Mouse (Mus musculus) neural tube, embryonic 14.5 days (tissue): ENCODE results near the gene Rbms2. TPM values are rescaled to one million over a fixed set of nuclear protein-coding genes. Genes with fewer than 3 reads are reported as not detected.
"Not testable (repeated sequence)": the region's sequence is repeated elsewhere in the genome, so short reads cannot be mapped to it uniquely, and the experiment has no call there.

Experiments used
- ATAC-seq: fragments of 200-750 bp; cut with Nextera tagmentation; 2 replicates; pipeline ENCODE4 v1.8.0; 2017; ENCODE audit warnings: low read depth, mild to moderate bottlenecking, moderate TSS enrichment, moderate library complexity
- H3K27ac ChIP-seq: fragments of 300-500 bp; sonication (generic); 2 replicates; pipeline ENCODE4 v1.5.1; 2014; ENCODE audit warnings: low read depth, mild to moderate bottlenecking, control low read depth, low read length, moderate library complexity, mixed read lengths
- H3K27me3 ChIP-seq: fragments of 300-500 bp; sonication (generic); 2 replicates; pipeline ENCODE4 v1.6.1; 2014; ENCODE audit warnings: low read length; ENCODE audit not compliant: control insufficient read depth, insufficient read depth
- H3K36me3 ChIP-seq: fragments of 300-500 bp; sonication (generic); 2 replicates; pipeline ENCODE4 v1.6.1; 2014; ENCODE audit warnings: low read length, mixed read lengths; ENCODE audit not compliant: control insufficient read depth, insufficient read depth
- H3K4me1 ChIP-seq: fragments of 300-500 bp; sonication (generic); 2 replicates; pipeline ENCODE4 v1.6.1; 2014; ENCODE audit warnings: low read length; ENCODE audit not compliant: control insufficient read depth, insufficient read depth
- H3K4me2 ChIP-seq: fragments of 300-500 bp; sonication (generic); 2 replicates; pipeline ENCODE4 v1.6.1; 2014; ENCODE audit warnings: mild to moderate bottlenecking, low read depth, low read length, control low read depth
- H3K4me3 ChIP-seq: fragments of 300-500 bp; sonication (generic); 2 replicates; pipeline ENCODE4 v1.5.1; 2014; ENCODE audit warnings: low read depth, low read length, control low read depth, mixed read lengths
- H3K9ac ChIP-seq: fragments of 300-500 bp; sonication (generic); replicated peaks from 2 replicates; pipeline ENCODE4 v1.6.1; 2014; ENCODE audit warnings: low read depth, mild to moderate bottlenecking, control low read depth, low read length, mixed read lengths
- H3K9me3 ChIP-seq: fragments of 300-500 bp; sonication (generic); 2 replicates; pipeline ENCODE4 v1.6.1; 2016; ENCODE audit warnings: low read length; ENCODE audit not compliant: control insufficient read depth
- WGBS: fragments of 180-500 bp; shearing (Covaris S2); extraction: QIAGEN DNeasy Blood & Tissue Kit; methylation state at CpG from one replicate; pipeline ENCODE4 v1.1.7; 2014; 5-methylcytosine and 5-hydroxymethylcytosine counted together
- polyA plus RNA-seq: library from polyadenylated mRNA; unstranded; fragments of >200 nt; fragmentation: Nextera tagmentation; extraction: Ambion mirVana; gene quantifications from 2 replicates; pipeline ENCODE4 v1.2.1, GENCODE M21; 2014

Rbms2 gene
- polyA plus RNA-seq, 1 experiment from 2014 or later, result 4.7 TPM

DNA sequence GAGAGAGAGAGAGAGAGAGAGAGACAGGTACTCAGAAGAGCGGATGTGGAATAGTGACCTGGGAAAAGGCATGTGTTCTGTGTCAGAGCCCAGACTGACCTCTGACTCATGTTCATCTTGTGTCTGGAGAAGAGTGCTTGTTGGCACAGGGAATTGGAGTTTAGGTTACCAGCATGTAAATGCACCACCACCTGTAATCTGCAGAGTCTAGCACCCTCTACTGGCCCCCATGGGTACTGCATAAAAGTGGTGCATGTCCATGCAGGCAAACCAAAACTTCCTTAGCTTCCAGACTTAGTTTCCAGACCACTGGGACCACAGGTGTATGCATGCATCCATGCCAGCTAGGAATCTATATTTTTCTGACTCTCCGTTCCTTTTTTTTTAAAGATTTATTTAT is 5.9 kb upstream of the Rbms2 start:
- H3K27me3 ChIP-seq, result no peaks in the 10 kb centered on the region
- no peak overlapping the region for H3K4me2 ChIP-seq
- no peaks in the 10 kb centered on the region for H3K36me3 ChIP-seq
- no peak overlapping the region for H3K4me3 ChIP-seq
- no peak; the same call in 1 of the 2 replicates for ATAC-seq
- H3K9me3 ChIP-seq, result no peaks in the 10 kb centered on the region
- no peaks in the 10 kb centered on the region for H3K4me1 ChIP-seq
- WGBS, result 71% methylated on average over 2 of the region's 2 CpGs
- H3K9ac ChIP-seq, result no peak overlapping the region
- H3K27ac ChIP-seq, result no peak overlapping the region

DNA sequence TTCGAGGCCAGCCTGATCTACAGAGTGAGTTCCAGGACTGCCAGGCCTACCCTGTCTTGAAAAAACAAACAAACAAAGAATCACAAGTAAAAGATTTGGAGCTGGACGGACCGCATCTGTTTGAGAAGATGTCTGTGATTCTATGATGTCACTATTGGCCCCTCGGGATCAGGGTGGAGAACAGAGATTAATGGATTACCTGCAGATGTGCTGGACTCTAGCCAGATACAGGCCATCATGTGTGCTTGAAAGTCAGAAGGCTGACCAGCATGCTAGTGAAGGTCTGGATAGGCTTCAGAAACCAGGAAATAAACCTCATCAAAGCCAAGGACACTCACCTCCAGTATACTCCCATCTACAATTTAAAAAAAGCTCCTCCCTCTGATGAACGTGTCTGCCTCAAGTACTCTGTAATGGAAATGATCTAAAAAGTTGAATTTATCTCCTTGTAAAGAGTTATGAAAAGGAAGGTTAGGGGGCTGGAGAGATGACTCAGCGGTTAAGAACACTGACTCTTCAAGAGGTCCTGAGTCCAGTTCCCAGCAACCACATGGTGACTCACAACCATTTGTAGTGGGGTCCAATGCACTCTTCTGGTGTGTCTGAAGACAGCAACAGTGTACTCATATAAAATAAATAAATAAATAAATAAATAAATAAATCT is 5.3 kb upstream of the Rbms2 start:
- no peak overlapping the region for H3K27ac ChIP-seq
- H3K4me2 ChIP-seq, result no peak overlapping the region
- H3K9ac ChIP-seq, result no peak overlapping the region
- WGBS, result 71% methylated on average over 6 of the region's 6 CpGs
- H3K9me3 ChIP-seq, result no peaks in the 10 kb centered on the region
- ATAC-seq, result no peak
- H3K4me1 ChIP-seq, result no peaks in the 10 kb centered on the region
- no peaks in the 10 kb centered on the region for H3K27me3 ChIP-seq
- no peak overlapping the region for H3K4me3 ChIP-seq
- H3K36me3 ChIP-seq, result no peaks in the 10 kb centered on the region

DNA sequence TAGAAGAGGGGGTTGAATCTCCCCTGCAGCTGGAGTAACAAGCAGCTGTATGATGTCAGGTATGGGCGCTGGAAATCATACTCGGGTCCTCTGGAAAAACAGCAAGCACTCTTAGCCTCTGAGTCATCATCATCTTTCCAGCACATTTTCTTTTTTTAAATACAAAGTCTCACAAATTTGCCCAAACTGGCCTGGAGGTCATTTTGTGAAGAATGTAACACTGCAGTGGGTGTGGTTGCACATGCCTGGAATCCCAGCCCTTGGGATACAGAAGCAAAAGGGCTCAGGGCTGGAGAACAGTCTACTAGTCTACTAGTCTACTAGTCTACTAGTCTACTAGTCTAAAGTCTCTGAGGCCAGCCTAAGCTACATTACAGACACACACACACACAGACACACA is 4.2 kb upstream of the Rbms2 start:
- 89% methylated on average over 2 of the region's 2 CpGs for WGBS
- ATAC-seq, result no peak

DNA sequence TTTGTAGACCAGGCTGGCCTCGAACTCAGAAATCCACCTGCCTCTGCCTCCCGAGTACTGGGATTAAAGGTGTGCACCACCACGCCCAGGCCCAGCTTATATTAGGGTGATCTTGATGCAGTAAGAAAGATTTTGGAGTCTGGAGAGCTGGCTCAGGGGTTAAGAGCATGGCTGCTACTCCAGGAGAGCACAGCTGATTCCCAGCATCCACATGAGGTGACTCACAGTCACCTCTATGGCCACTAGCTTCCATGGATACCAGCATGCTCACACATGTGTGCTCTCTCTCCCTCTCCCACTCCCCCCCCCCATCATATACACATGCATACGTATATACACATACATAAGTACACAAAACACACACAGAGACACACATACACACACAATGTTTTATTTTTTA is 2.8 kb downstream of the Rbms2 start:
- H3K27ac ChIP-seq, result no peak overlapping the region
- H3K9me3 ChIP-seq, result no peaks in the 10 kb centered on the region
- H3K4me1 ChIP-seq, result peaks cover 7% of the 10 kb centered on the region; the same call in 1 of the 2 replicates
- H3K4me3 ChIP-seq, result no peak overlapping the region
- no peaks in the 10 kb centered on the region for H3K36me3 ChIP-seq
- no peak for ATAC-seq
- 89% methylated on average over 4 of the region's 4 CpGs for WGBS
- H3K9ac ChIP-seq, result no peak overlapping the region
- no peaks in the 10 kb centered on the region for H3K27me3 ChIP-seq
- H3K4me2 ChIP-seq, result no peak overlapping the region

More for the DNA sequence above, 4.2 kb upstream of the Rbms2 start:
- no peaks in the 10 kb centered on the region for H3K27me3 ChIP-seq
- no peaks in the 10 kb centered on the region for H3K36me3 ChIP-seq
- no peak overlapping the region for H3K4me2 ChIP-seq
- no peaks in the 10 kb centered on the region for H3K4me1 ChIP-seq
- H3K9ac ChIP-seq, result no peak overlapping the region
- no peaks in the 10 kb centered on the region for H3K9me3 ChIP-seq
- no peak overlapping the region for H3K4me3 ChIP-seq
- H3K27ac ChIP-seq, result no peak overlapping the region

- H3K4me1 ChIP-seq, result peaks cover 7% of the 10 kb centered on the region; the same call in 1 of the 2 replicates
- H3K9ac ChIP-seq, result peak overlapping the region; percentile 47
- peak; percentile 87 for ATAC-seq
- peak overlapping the region; percentile 41 for H3K4me3 ChIP-seq
- H3K4me2 ChIP-seq, result peak overlapping the region; percentile 67
- no peaks in the 10 kb centered on the region for H3K36me3 ChIP-seq
- H3K27ac ChIP-seq, result 0 out of 2 replicates have a peak overlapping the region, but pooled peaks have one; percentile 48
- H3K9me3 ChIP-seq, result no peaks in the 10 kb centered on the region
- no peaks in the 10 kb centered on the region for H3K27me3 ChIP-seq
- 0% methylated on average over 17 of the region's 17 CpGs for whole genome bisulfite sequencing
Measured at GRCm38 (mm10) chr10:128175996-128176755, 3.9 kb downstream of the Rbms2 start.

GRCm38 (mm10) chr10:128175302-128175701 is 4.8 kb downstream of the Rbms2 start:
- no peaks in the 10 kb centered on the region for H3K36me3 ChIP-seq
- H3K9ac ChIP-seq, result no peak overlapping the region
- 23% methylated on average over 3 of the region's 3 CpGs for WGBS
- no peak overlapping the region for H3K27ac ChIP-seq
- H3K9me3 ChIP-seq, result no peaks in the 10 kb centered on the region
- H3K4me1 ChIP-seq, result peaks cover 7% of the 10 kb centered on the region; the same call in 1 of the 2 replicates
- peak overlapping the region; percentile 67 for H3K4me2 ChIP-seq
- no peak for ATAC-seq
- H3K27me3 ChIP-seq, result no peaks in the 10 kb centered on the region
- H3K4me3 ChIP-seq, result peak overlapping the region; percentile 41

GRCm38 (mm10) chr10:128171348-128171747 is 8.7 kb downstream of the Rbms2 start:
- not testable (repeated sequence) for H3K4me3 ChIP-seq, H3K4me1 ChIP-seq, H3K27ac ChIP-seq, H3K4me2 ChIP-seq, H3K9ac ChIP-seq, H3K9me3 ChIP-seq, H3K27me3 ChIP-seq, H3K36me3 ChIP-seq, ATAC-seq
- 97% methylated on average over 10 of the region's 10 CpGs for WGBS

DNA sequence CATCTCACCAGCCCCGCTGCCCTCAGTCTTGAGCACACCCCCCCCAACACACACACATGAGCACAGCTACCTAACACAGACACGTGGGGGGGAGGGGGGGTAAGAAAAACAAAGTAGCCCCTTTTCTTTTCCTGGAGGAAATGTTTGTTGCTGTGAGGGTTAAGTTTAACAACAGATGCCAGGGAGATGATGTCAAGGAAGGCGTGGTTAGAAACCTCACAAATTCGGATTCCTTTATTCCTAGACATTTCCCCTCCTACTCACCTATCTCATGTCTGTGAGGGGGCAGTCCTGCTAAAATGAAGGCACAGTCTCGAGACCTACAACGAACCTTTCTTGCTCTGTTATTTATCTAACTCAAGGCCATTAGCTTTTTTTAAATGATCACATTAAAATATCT is 13.0 kb downstream of the Rbms2 start:
- Histone ChIP-seq H3K9me3 (no peaks in the 10 kb centered on the region), H3K4me2 (no peak overlapping the region), H3K9ac (no peak overlapping the region), H3K27ac (no peak overlapping the region), H3K4me1 (no peaks in the 10 kb centered on the region), H3K36me3 (no peaks in the 10 kb centered on the region), H3K4me3 (no peak overlapping the region), H3K27me3 (no peaks in the 10 kb centered on the region)
- WGBS, result 69% methylated on average over 6 of the region's 6 CpGs
- no peak for ATAC-seq

DNA sequence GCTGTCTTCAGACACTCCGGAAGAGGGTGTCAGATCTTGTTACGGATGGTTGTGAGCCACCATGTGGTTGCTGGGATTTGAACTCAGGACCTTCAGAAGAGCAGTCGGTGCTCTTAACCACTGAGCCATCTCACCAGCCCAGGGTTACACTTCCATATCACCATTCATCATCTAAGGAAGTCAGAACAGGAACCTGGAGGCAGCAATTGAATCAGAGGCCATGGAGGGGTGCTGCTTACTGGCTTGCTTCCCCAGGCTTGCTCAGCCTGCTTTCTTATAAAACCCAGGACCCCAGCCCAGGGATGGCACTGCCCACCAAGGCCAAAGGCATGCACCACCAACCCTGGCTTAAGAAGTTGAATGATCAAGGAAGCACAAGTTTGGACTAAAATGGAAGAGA is 14.4 kb downstream of the Rbms2 start:
- H3K36me3 ChIP-seq, H3K27ac ChIP-seq, H3K9me3 ChIP-seq, H3K27me3 ChIP-seq, ATAC-seq, H3K4me1 ChIP-seq, H3K4me2 ChIP-seq, H3K4me3 ChIP-seq, H3K9ac ChIP-seq: not testable (repeated sequence)
- whole genome bisulfite sequencing, result 100% methylated on average over 2 of the region's 3 CpGs
